Mouse (Mus musculus) ES-E14 (cell line): ENCODE data around the gene Gga2.

Experiments used
- CHD2 ChIP-seq: IDR thresholded peaks from 2 replicates; pipeline ENCODE4 v1.6.1; 2014; ENCODE audit warnings: mild to moderate bottlenecking, low read depth, low read length, inconsistent platforms
- HCFC1 ChIP-seq: IDR thresholded peaks from 2 replicates; pipeline ENCODE4 v1.6.1; 2012; ENCODE audit warnings: low read length, inconsistent platforms, borderline replicate concordance; ENCODE audit not compliant: insufficient read depth
- MAFK ChIP-seq: IDR thresholded peaks from 2 replicates; pipeline ENCODE4 v1.6.1; 2014; ENCODE audit warnings: mild to moderate bottlenecking, low read depth, low read length, inconsistent platforms; ENCODE audit not compliant: insufficient read depth
- ZC3H11A ChIP-seq: IDR thresholded peaks from 2 replicates; pipeline ENCODE4 v1.6.1; 2012; ENCODE audit warnings: low read depth, mild to moderate bottlenecking, inconsistent platforms, low read length, borderline replicate concordance
- ZNF384 ChIP-seq: IDR thresholded peaks from 2 replicates; pipeline ENCODE4 v1.6.1; 2012; ENCODE audit warnings: low read depth, low read length, inconsistent platforms

DNA sequence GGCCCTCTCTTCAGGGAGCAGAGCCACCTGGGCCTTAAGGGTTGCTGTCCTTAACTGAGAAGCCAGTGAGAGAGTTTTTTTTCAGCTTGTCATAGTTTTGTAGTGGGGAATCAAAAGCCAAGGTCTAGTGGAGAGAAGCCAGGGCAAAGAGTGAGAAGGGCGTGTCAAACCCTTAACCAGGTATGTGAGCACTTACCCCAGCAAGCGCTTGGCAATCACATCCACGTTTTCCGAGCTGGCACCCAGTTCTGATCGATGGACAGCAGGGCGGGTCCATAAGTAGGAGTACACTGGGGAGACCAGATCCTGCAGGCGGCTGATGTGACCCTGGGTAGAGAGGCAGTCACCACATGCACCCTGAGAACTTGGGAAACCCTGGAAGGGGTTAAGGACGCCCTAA is 23.1 kb upstream of the Gga2 start:
- no peak for TF ChIP-seq MAFK
- TF ChIP-seq ZNF384, result no peak
- TF ChIP-seq HCFC1, result no peak
- no peak for TF ChIP-seq CHD2
- TF ChIP-seq ZC3H11A, result no peak
